Mouse (Mus musculus): Measurements from ENCODE around the gene Ice1.

- no peak for TF ChIP-seq HCFC1 (IDR thresholded peaks at IDR 0.05; ENCODE audit: borderline replicate concordance, insufficient read depth, low read length)
- TF ChIP-seq CHD2 (IDR thresholded peaks at IDR 0.05; ENCODE audit: low read depth, low read length), result no peak
- TF ChIP-seq ZNF384 (IDR thresholded peaks at IDR 0.05; ENCODE audit: low read depth, low read length), result no peak
These were observed 16.8 kb upstream of the Ice1 start for GRCm38 (mm10) chr13:70654091-70654770.
